Mouse (Mus musculus) embryo, embryonic 11.5 days (tissue): ENCODE measurements around the gene Slc5a1.

Experiments
- DNase-seq: peaks from one replicate; pipeline ENCODE4 v3.0.0-alpha.2; 2012; ENCODE audit warnings: low read depth, low spot score

The Slc5a1 gene

GRCm38 (mm10) chr5:33104025-33104481 lies at the start of gene Slc5a1:
Gene Slc5a1 (plus strand): TSS chr5:33104219.
- no peak for DNase-seq

DNA sequence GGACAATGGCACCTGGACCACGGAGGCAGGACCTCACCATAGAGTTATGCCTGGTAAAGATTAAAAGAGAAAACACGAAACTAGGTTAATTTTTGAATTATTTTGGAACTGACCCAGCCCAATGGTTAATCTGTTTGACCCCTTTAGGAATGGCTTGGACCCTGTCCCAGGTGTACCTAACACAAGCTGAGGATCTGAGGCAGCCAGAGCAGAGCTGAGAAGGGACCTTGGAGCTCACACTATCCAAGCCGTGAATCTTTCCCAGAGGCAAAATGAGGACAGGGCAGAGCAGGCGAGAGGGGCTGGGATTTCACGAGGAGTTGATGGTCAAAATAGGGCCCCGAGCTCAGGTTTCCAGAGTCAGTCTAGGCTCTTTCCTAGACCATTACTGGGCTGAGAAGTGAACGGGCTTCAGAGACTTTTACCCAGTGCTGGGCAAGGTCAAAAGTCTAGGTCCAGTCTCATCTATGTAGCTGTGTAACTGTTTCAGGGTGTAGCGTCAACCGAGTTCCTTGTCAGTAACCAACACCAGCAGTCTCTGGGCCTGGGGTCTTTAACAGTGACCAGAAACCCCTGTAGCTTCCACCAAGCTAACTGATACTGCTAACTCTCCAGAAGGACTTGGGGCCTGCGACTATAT lies 47.8 kb upstream of the Slc5a1 start:
- no peak for DNase-seq

DNA sequence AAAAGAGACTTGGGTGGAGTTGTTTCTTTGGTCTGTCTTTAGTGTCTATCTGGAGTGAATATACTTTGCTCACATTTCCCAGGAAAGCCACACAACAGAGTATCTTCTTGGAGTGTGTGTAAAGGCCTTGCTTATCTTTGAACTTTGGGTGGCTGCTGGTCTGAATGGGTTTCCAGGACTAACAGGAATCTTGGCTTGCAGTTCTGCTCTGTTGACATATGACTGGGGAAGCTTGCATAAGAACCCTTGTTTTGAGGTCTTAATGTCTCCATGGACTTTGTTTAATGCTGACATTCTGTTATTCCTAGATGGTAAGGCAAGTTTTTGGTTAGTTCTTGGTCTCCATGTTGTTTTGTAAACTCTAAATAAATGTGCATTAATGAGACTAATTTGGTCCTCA lies 33.9 kb upstream of the Slc5a1 start:
- DNase-seq, result no peak

DNA sequence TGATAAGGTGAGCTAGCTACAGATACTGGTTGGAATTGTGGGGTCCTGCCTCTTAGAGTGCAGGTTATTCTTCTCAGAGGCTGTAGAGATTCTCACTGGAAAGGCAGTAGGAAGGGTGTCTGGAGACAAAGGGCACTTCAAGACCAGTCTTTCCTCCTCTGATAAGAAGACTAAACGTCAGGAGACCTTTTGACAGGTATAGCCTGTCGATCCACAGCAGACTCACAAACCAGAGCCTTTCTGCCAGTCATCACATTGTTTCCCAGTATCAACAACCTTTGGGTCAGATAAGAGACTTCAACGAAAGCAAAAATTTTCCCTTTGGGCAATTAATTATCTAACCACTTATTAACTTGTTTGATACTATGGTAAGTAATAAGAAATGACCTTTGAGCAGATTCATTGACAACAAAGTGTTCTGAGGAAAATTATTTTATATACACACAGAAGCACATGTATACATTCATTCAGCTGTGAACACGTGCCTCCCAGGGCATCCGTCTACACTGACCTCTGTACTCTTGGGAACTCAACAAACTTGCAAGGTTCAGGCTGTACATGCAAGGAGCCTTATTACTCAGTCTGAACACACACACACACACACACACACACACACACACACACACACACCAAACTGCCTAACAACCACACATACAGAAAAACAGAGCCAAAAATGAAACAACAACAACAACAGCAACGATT lies 27.4 kb upstream of the Slc5a1 start:
- DNase-seq, result no peak

DNA sequence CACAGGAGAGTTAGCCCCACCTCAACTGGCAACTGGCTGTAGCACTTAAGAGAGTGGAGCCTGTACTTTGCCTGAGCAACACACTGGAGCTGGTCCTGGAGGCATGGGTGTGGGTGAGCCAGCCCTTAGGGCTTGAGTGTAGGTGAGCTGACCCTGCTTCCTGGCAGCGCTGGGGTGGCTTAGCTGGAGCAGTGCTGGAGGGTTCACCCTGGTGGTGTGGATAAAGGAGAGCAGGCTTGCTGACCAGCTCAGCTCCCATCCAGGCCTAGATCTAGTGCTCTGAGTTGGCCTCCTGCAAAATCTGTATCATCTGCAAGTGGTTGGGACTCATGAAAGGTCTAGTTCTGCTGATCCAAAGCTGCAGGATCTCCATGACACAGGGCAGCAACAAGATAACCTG lies 21.1 kb upstream of the Slc5a1 start:
- DNase-seq, result no peak

- DNase-seq, result no peak
These were observed 19.4 kb upstream of the Slc5a1 start for GRCm38 (mm10) chr5:33084599-33084998.

DNA sequence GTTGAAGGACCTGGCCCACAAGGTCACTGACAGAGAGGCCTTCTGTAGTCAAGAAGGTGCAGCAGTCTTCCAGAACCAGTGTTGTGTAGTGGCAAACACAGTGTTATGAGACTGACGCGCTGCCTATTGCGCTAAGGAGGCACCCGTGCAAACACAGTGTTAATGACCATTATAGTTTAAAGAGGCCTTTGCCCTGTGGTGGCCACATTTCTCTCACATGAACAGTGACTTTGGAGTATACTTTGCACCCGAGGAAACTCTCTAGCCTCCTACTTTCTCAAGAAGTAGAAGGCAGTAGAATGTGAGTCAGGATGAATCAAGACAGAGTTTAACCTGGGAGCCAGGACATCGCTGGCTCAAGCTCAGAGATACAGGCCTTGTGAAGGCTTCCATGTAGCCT lies 12.7 kb upstream of the Slc5a1 start:
- DNase-seq, result no peak

GRCm38 (mm10) chr5:33095315-33095714 lies 8.7 kb upstream of the Slc5a1 start:
- DNase-seq, result no peak

- no peak for DNase-seq
These were observed 1.5 kb upstream of the Slc5a1 start for GRCm38 (mm10) chr5:33102369-33103055.

DNA sequence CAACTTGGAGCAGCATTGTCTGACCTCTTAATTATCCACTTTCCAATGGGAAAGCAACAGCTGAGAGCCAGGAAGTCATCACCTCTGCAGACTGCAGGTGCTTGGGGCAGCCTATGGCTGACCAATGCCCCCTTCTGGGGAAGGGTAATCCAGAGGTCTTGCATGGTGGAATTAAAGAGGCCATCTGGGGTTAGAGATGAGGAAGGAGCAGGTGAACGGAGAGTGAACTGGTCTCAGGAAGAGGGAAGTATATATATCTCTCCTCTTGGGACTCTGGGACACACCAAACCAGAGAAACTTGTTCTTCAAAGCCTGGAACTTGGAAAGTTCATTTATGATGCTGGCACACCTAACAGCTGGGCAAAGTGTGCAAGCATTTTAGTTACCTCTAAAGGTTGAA lies 857 bp downstream of the Slc5a1 start:
- DNase-seq, result no peak

DNA sequence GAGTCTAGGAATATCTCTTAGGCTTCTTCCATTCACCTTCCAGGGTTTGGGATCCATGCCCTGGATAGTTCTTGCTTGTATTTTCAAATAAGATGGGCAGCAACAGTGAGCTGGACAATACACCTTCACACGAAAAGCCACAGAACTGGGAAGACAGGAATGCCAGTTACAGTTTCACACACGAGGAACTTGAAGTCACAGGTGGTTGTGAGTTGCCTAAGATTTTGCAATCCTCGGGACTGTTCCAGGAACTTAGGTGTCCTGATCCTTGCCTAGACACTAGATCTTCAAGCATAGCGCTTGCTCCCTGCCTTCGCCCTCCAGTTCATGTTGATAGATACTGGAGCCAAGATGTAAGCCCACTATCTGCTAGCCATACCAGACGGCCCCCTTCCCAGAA lies 1.6 kb downstream of the Slc5a1 start:
- DNase-seq, result no peak

DNA sequence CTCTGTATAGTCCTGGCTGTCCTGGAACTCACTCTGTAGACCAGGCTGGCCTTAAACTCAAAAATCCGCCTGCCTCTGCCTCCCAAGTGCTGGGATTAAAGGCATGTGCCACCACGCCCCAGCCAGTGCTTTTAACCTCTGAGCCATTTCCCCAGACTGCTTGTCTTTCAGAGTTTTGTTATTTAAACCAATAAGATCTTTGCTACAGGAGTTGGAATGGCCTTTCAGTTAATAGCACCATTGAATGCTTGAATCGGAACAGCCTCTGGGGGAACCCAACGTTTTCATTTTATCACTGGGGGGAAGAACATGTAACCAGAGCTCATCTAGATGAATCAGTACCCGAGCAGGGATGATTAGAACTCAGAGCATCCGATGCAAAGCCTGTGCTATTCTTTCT lies 3.0 kb downstream of the Slc5a1 start:
- no peak for DNase-seq

DNA sequence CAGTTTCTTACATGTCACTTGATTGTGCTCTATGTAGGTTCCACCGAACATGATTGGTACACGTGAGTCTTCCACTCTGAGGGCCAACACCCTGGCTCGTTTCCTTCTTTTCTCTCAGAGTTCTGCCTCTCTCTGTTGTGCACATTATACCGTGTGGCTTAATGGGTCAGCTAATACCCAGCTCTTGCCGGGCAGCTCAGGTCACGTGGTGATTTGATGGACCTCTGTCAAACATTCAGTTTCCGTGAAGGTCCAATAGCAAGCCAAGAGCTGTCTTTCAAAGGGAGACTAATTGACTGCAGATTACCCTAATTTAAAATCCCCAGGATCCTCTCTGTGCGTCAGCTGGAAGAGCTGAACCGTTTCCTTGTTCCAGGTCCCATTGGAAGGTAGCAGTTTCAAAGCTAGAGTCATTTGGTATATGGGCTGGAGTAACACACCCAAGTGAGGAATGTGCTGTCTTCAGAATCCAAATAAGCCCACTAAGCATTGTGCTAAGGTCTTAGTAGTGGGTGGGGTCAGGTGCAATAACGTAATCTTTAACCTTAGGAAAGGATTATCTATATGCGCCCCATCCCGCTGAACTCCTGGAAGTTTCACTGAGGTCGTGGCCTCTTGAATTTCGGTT lies 3.9 kb downstream of the Slc5a1 start:
- no peak for DNase-seq

- DNase-seq, result no peak
These were observed 17.9 kb downstream of the Slc5a1 start for GRCm38 (mm10) chr5:33121871-33122315.

DNA sequence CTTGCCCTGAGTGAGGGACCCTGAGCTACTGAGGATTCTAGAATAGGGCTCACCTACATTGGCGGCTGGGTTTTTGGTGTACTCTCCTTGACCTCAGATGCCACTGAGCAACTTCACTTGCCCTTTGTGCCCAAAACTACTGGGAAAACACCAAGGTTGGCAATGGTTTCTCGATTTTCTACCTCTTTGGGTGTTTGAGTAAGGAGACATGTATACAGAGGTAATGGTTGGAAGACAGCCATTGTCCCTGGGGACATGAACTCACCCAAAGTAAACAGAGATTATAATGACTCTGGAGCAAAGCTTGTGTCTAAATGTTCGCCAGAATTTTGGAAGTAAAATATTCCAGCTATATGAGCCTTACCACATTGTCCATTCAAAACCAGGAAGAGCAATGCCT lies 19.6 kb downstream of the Slc5a1 start:
- no peak for DNase-seq

GRCm38 (mm10) chr5:33125318-33125717 lies 21.3 kb downstream of the Slc5a1 start:
- DNase-seq, result no peak

DNA sequence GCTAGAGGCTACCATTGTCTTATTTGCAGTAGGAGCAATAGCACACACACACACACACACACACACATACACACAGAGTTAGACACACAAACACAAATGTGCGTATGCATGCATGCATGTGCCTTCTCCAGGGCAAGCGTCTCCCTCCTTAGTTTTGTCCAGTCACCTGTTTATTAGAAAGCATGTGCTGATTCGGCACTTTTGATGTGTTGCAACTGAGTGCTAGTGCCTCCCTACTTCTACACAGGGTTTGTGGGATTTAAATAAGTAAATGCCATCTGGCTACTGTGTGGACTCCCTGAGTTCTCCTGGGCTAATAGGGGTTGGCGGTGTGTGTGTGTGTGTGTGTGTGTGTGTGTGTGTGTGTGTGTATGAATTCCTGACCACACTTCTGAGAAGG lies 30.1 kb downstream of the Slc5a1 start:
- DNase-seq, result no peak

DNA sequence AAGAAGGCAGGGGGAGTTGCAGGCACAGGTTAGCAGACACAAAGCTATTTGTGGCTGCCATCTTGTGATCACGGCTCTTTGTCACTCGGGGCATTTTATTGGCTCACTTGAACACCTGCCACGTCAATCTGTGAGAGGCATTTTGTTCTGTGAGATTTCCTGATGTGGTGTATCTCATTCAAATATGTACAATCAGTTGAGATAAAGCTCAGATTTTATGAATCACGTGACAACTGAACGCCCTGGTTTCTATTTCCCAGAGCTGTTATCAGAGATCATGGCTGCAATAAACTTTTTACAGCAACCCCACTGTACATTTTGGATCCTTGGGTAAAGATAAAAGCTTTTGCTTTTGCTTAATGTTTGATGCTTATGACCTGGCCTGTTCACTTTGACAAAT lies 31.6 kb downstream of the Slc5a1 start:
- no peak for DNase-seq

DNA sequence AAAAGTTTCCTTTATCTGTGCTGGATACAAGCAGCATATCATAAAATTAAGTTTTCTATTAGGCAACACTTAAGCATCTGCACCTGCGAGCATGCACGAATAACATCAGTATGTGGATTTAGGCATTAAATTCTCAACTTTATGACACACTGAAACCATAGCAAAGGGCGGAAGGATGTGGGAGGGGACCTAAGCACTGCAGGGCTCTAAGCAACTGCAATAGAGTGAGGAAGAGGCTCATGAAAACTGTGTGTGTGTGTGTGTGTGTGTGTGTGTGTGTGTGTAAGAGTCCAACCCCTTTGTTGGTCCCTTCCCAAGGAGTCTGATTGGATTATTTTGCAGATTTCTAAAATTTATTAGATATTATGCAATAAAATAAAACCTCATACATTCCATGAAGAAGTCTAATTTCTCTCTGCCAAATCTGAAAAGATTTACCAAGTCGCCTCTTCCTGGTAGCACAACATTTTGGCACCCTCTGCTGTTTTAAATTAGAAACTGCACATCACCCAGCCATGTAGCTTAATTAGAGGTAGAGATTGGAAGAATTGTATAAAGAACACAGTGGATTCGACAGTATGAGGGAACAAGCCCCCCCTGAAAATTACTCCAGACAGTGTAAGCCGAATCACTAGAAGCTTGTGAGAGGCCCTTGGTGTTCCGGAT lies 38.9 kb downstream of the Slc5a1 start:
- DNase-seq, result no peak

DNA sequence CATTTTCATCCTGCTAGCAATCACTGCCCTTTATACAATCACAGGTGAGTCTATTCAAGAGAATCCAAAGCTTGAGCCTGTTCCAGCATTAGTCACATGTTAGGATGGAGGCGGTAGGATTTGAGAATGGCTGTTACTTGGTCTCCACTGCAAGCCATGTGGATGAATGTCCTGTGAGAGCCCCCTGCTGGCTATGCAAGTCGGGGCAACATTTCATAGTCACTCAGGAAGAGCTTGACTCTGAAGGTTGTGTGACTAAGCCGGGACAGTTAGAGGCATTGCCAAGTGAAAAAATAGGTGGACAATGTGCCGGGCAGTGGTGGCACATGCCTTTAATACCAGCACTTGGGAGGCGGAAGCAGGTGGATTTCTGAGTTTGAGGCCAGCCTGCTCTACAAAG lies 40.0 kb downstream of the Slc5a1 start:
- peak; percentile 5 for DNase-seq

- DNase-seq, result no peak
These were observed 42.8 kb downstream of the Slc5a1 start for GRCm38 (mm10) chr5:33146837-33147236.

DNA sequence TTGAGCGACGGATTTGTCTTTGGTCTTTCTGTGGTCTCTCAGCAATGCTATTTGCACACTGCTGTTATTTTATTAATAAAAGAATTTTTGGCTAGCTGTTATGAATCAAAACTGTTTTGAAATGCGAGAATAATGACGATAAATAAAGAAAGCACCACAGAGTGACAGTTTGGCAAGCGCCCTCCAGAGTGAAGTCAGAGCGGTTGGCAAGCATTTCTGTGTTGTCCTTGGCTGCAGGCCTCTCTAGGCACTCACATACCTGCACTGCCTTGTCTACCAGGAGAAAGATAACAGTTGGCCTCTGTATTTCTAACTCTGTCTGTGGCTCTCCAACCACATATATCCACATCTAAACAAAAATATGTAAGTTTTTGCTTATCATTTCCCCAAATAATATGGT lies 43.7 kb downstream of the Slc5a1 start:
- no peak for DNase-seq
